Mouse (Mus musculus): ENCODE measurements around the gene Apold1. TPM values are rescaled to one million over a fixed set of nuclear protein-coding genes. Genes with fewer than 3 reads are reported as not detected.

Gene Apold1
- total RNA-seq (2023) = 0.36 and 0.51 TPM in 2 replicates

GRCm38 (mm10) chr6:134981231-134982062 is at the start of gene Apold1:
Gene Apold1 (plus strand): TSS chr6:134981718.

GRCm38 (mm10) chr6:135011048-135011733 is 29.7 kb downstream of the Apold1 start, which contains the start of gene Ddx47:
Gene Ddx47 (plus strand): TSS chr6:135011612.

Other genes with a start within 250 kb of the Apold1 start
- 10.3 and 13.2 TPM in 2 replicates for gene Dusp16, start 189.1 kb upstream of the Apold1 start, total RNA-seq (2023)
- gene Crebl2, start 151.6 kb upstream of the Apold1 start, total RNA-seq (2023) = 7.4 and 11.3 TPM in 2 replicates
- gene Gpr19, start 83.1 kb upstream of the Apold1 start, total RNA-seq (2023) = 3.9 and 4.7 TPM in 2 replicates
- 101 and 109 TPM in 2 replicates for gene Cdkn1b, start 61.3 kb upstream of the Apold1 start, total RNA-seq (2023)
- 68.4 and 87.3 TPM in 2 replicates for gene Ddx47, start 29.9 kb downstream of the Apold1 start, total RNA-seq (2023)
- 0.22 and 1.0 TPM in 2 replicates for gene Gprc5a, start 83.9 kb downstream of the Apold1 start, total RNA-seq (2023)
- gene Gprc5d, start 136.6 kb downstream of the Apold1 start, total RNA-seq (2023) = not detected in 2 replicates
- gene Fam234b, start 216.3 kb downstream of the Apold1 start, total RNA-seq (2023) = 4.4 and 4.9 TPM in 2 replicates
- gene Hebp1, start 216.3 kb downstream of the Apold1 start, total RNA-seq (2023) = 12.8 and 15.9 TPM in 2 replicates

Data from neutrophil, adult 65 days (primary cell).